Mouse (Mus musculus) embryonic fibroblast, embryonic 13.5 days (primary cell): ENCODE results near the gene Fars2.

Experiments used
- CTCF ChIP-seq: IDR thresholded peaks from 2 replicates; pipeline ENCODE4 v1.5.1; 2011; ENCODE audit warnings: mild to moderate bottlenecking, control low read depth, low read length, moderate library complexity, borderline replicate concordance; ENCODE audit not compliant: insufficient read depth
- POLR2A ChIP-seq: IDR thresholded peaks from 2 replicates; pipeline ENCODE4 v1.6.1; 2011; ENCODE audit warnings: low read depth, mild to moderate bottlenecking, control low read depth, low read length, moderate library complexity

DNA sequence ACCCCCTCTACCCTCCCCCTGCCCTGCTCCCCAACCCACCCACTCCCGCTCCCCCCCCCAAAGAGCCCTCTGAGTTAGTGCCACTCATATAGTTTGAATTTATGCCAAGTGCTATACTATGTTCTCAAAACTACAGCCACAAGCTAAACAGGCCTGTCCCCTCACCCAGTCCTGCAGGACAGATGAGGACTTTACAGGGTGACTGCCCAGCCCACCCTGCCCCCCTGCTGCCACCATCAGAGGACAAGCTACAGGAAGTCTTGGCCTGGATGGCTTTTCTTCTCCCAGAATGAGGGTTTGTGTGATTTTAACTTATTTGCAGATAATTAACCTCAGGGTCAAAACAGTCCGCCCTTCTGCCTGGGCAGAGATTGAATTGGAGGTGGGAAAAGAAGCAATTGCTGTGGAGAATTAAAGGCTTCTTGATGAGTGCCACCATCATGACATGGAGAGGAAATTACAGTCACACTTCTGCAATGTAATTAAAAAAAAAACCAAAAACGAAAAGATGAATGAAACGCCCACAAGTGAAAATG is 383.2 kb downstream of the Fars2 start:
- TF ChIP-seq POLR2A = no peak
- TF ChIP-seq CTCF = no peak
